Mouse (Mus musculus) left cerebral cortex, adult 6 months (tissue): Measurements from ENCODE around the gene Prss33. TPM values are rescaled to one million over a fixed set of nuclear protein-coding genes. Genes with fewer than 3 reads are reported as not detected.

ENCODE experiments used
- long read RNA-seq, 2 experiments: library from polyadenylated mRNA; unstranded; transcript quantifications; one replicate each; pipeline ENCODE4 v2.0.0; 2019 to 2020
- polyA plus RNA-seq: library from polyadenylated mRNA; unstranded; fragments of <200 nt; fragmentation: Nextera tagmentation; gene quantifications from 2 replicates; pipeline ENCODE4 v1.2.3, GENCODE M21; 2021

The Prss33 gene
- not detected in 2 replicates for polyA plus RNA-seq
- long read RNA-seq, experiment 1: 0 reads
- long read RNA-seq, experiment 2: 0 reads

DNA sequence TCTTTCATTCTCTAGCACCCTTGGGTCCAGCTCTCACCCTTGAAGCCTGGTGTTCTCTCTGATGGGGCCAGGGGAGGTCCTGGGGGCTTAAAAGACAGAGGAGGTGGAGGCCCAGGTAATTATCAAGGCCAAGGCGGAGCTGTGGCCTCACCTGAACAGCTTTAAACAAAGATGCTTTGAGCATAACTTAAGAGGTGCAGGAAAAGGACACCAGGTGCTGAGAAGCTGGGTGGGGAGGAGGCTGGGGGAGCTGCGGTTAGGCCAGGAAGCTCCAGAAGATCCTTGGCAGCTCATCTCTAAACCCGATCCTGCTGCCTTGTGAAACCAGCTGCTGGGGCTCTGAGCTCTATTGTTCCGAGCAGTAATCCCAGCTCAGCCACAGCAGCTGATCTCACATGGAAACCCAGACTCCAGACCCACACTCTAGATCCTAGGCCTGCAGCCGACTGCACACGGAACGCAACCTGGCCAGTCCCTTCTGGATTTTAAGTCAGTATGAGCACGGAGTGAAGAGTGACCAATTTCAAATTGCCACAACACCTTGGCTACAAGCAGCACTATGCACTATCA lies at the start of gene Prss33:
TSS of gene Prss33 (minus strand) at position 51 of the 570 bp plus-strand sequence.

DNA sequence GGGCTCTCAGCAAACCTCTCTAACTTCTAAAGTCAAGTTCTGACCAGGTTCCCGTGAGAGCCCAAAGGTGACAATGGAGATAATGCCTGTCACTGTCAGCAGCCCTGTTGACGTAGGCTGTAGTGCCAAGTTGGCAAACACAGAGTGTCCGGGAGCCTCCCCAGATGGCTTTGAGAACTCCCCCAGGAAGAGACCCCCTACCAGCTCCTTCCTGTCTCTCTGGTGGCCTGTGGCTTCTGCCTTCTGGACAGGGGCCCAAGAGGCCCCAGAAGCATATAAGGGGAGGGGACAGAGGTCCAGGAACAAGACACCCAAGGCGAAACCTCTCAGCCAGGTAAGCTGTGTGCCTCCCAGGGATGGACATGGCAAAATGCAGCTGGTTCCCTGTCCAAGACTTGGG lies 44.7 kb upstream of the Prss33 start, which contains the start of the genes Dcpp1 and Dcpp2:
TSS of gene Dcpp1 (plus strand) at position 301 of the 400 bp plus-strand sequence.
TSS of gene Dcpp2 (plus strand) at position 305 of the 400 bp plus-strand sequence.

DNA sequence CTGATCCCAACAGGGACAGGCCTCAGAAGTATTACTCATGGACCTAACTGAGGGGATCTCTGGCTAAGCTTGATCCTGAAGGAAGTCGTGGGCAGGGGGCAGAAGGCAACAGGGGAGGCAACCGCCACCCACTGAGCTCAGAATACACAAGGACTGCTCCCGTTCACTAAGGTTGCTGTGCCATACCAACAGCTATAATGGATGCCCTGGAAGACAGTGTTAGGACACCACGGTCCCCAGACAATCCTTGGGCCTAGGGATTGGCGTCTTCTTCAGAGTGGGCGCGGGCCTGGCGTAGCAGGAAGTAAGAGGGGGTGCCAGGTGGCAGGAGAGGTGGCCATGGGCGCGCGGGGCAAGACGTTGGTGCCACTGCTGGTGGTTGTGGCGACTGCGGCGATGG lies 31.9 kb upstream of the Prss33 start, which contains the start of gene Prss21:
TSS of gene Prss21 (plus strand) at position 301 of the 400 bp plus-strand sequence.

DNA sequence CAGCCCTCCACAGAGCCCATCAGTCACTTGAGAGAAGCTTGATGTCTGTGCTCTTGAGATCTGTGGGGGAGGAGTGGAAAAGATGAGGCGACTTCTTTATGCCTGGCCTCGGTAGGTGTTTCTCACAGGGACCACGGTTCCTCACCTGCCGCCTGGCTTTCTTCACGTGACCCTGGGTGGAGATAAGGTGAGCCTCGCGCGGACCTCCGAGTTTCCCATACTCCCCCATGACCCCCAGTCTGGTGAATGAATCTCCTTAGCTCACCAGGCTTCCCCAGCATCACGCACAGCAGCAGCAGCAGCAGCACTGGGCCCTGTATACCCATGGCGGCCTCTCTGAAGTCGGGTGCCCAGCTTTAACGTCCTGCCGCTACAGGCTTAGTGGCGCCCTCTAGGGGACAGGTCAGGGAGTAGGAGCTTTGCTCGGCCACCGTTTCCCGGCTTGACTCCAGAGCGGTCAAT lies 8.0 kb upstream of the Prss33 start, which contains the start of the genes Prss32 and Prss41:
TSS of gene Prss32 (plus strand) at position 44 of the 462 bp plus-strand sequence.
TSS of gene Prss41 (minus strand) at position 361 of the 462 bp plus-strand sequence.

DNA sequence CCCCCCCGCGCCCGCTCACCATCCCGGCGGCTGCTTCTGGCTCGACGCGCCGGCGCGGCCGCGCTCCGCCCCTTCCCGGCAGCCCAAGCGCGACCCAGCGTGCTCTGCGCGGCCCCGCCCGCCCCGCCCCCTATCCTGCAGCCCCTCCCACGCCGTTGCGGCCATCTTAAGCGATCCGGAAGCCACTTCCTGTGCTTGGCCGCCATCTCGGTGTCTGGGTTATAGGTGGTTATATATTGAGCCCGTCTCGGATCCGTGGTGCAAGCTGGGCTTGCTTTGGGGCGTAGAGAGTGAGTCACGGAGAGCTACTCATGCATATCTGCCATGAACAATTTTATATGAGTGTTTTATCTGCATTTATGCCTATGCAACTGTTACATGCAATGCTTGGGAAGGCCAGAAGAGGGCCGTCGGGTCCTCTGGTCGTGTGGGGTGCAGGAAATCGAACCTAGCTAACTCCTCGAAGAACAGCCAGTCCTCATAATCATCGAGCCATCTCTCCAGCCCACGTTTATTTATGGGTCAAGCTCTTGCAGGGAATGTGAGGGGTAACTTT lies 6.7 kb downstream of the Prss33 start, which contains the start of gene Elob:
TSS of gene Elob (minus strand) at position 73 of the 556 bp plus-strand sequence.

DNA sequence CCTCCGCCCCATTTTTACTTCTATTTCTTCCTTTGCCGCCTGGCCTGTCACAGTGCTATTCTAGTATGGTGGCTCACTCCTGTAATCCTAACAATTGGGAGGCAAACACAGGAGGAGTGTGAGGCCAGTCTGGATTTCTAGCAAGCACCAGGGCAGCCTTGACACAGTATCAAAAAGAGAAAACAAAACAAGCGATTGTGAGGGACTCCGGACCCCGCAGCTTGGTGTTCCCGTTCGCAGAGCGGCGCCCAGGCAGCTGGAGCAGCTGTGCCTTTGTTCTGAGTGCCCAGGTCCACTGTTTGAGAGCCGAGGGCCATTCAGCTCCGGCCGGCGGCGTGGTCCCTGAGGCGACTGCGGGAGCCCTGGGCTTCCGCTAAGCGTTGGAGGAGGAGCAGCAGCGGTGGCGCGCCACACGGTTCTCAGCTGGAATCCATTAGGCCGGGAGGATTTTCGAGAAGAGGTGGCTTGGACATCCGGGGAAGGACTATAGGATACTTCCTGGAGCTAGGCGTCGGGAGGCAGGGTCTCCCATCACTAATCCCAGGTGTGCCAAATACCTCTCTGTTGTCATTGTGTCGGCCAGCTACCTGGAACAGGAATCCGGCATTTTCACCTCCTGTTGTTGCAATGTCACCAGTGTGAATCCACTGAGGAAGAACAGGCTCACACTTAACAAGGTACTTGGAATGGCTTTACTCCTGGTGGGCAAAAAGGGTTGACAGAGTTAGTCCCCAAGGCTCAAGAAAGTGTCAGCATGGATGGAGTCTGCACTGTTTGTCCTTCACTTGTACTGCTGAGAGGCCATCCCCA lies 45.4 kb downstream of the Prss33 start, which contains the start of gene Srrm2:
TSS of gene Srrm2 (plus strand) at position 264 of the 810 bp plus-strand sequence.

DNA sequence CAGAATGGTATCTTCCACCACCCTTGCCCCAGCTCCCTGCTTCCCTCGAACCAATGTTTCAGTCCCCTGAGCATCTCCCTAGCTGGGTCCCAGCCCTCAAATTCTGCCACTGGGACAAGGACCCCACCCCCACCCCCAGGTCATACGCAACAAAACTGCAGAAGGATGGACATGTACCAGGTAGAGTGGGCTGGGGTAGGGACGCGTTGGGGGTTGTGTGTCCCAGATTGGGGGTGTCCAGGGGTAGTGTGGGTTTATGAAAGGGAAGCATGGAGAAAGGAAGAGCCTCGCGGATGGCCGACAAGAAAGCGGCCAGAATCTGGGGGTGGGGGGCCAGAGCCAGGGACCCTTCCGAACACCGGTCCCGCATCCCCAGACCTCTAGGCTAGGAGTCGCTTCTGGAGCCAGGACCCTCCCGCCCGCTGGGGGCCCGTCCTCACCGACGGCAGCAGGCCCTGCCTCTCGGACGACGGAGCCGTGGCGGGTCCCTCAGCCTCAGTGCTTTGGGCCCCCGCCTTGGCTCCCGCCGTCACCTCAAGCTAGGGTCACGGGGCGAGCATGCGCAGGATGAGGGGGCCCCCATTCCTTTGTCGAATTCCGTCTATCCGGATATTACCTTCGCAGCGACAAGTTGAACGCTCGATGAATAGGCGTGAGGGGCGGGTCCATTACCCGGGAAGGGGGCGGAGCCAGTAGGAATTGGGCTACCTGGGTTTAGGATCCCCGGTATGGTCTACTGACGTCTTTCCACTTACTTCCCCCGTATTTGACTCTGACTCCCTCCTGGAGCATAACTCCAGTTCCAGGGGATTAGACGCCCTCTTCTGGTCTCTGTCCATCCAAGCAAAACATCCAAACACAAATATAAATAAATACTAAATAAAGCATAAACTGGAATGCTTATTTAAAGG lies 50.0 kb downstream of the Prss33 start, which contains the start of gene Flywch2:
TSS of gene Flywch2 (minus strand) at position 521 of the 911 bp plus-strand sequence.

Other genes starting within 250 kb of the Prss33 start
- gene Zfp13, start 236.6 kb downstream of the Prss33 start, polyA plus RNA-seq: 14.4 TPM in 2 replicates
- gene Zscan10, start 235.2 kb downstream of the Prss33 start, polyA plus RNA-seq: 0.06 TPM in 1 of 2 replicates, not detected in the other
- 0.03 and 0.06 TPM in 2 replicates for gene Mmp25, start 190.8 kb downstream of the Prss33 start, polyA plus RNA-seq
- gene Bicdl2, start 175.6 kb downstream of the Prss33 start, polyA plus RNA-seq: not detected in 2 replicates
- gene Hcfc1r1, start 162.5 kb downstream of the Prss33 start, polyA plus RNA-seq: 212 and 288 TPM in 2 replicates
- gene Thoc6, start 162.2 kb downstream of the Prss33 start, polyA plus RNA-seq: 6.0 and 8.1 TPM in 2 replicates
- gene Tnfrsf12a, start 158.6 kb downstream of the Prss33 start, polyA plus RNA-seq: 8.0 and 11.9 TPM in 2 replicates
- gene Cldn6, start 156.8 kb downstream of the Prss33 start, polyA plus RNA-seq: not detected in 2 replicates
- gene Cldn9, start 152.0 kb downstream of the Prss33 start, polyA plus RNA-seq: not detected in 2 replicates
- not detected in 2 replicates for gene 1520401A03Rik, start 113.3 kb downstream of the Prss33 start, polyA plus RNA-seq
- 1.8 and 4.4 TPM in 2 replicates for gene Pkmyt1, start 109.7 kb downstream of the Prss33 start, polyA plus RNA-seq
- gene Paqr4, start 95.2 kb downstream of the Prss33 start, polyA plus RNA-seq: 121 and 122 TPM in 2 replicates
- gene Kremen2, start 90.2 kb downstream of the Prss33 start, polyA plus RNA-seq: 1.5 and 2.2 TPM in 2 replicates
- gene Flywch1, start 64.5 kb downstream of the Prss33 start, polyA plus RNA-seq: 294 and 331 TPM in 2 replicates
- 28.8 and 29.4 TPM in 2 replicates for gene Flywch2, start 50.0 kb downstream of the Prss33 start, polyA plus RNA-seq
- gene Srrm2, start 45.5 kb downstream of the Prss33 start, polyA plus RNA-seq: 120 and 290 TPM in 2 replicates
- gene Elob, start 6.9 kb downstream of the Prss33 start, polyA plus RNA-seq: 1,419 and 1,447 TPM in 2 replicates
- gene Prss32, start 7.8 kb upstream of the Prss33 start, polyA plus RNA-seq: not detected in 2 replicates
- 0.11 and 0.18 TPM in 2 replicates for gene Prss41, start 8.1 kb upstream of the Prss33 start, polyA plus RNA-seq
- not detected in 2 replicates for gene Prss21, start 32.0 kb upstream of the Prss33 start, polyA plus RNA-seq
- not detected in 2 replicates for gene Dcpp1, start 44.8 kb upstream of the Prss33 start, polyA plus RNA-seq
- gene Dcpp2, start 44.8 kb upstream of the Prss33 start, polyA plus RNA-seq: not detected in 2 replicates
- not detected in 2 replicates for gene Dcpp3, start 81.4 kb upstream of the Prss33 start, polyA plus RNA-seq
- not detected in 2 replicates for gene Sbp, start 105.6 kb upstream of the Prss33 start, polyA plus RNA-seq
- gene Sbpl, start 119.2 kb upstream of the Prss33 start, polyA plus RNA-seq: not detected in 2 replicates
- gene Prss30, start 144.5 kb upstream of the Prss33 start, polyA plus RNA-seq: 0.21 and 0.48 TPM in 2 replicates
- 3.7 and 5.0 TPM in 2 replicates for gene Prss22, start 162.0 kb upstream of the Prss33 start, polyA plus RNA-seq
- gene Prss27, start 202.1 kb upstream of the Prss33 start, polyA plus RNA-seq: not detected in 2 replicates
- 22.2 and 27.3 TPM in 2 replicates for gene Kctd5, start 237.4 kb upstream of the Prss33 start, polyA plus RNA-seq